Mouse (Mus musculus) adrenal gland, postnatal 36 days (tissue): ENCODE measurements around the gene Ankrd55. TPM values are rescaled to one million over a fixed set of nuclear protein-coding genes. Genes with fewer than 3 reads are reported as not detected.

Experiments used
- DNase-seq, 2 experiments: peaks; one replicate each; pipeline ENCODE4 v3.0.0; 2021; ENCODE audit warnings: mixed read lengths in 1 of 2
- total RNA-seq, 2 experiments: library from RNA; stranded (reverse); gene quantifications; 2 replicates each; pipeline ENCODE4 v1.2.3; 2021

Ankrd55 gene
- total RNA-seq, 2 experiments from 2014 or later, result 0.46 to 22.1 TPM

DNA sequence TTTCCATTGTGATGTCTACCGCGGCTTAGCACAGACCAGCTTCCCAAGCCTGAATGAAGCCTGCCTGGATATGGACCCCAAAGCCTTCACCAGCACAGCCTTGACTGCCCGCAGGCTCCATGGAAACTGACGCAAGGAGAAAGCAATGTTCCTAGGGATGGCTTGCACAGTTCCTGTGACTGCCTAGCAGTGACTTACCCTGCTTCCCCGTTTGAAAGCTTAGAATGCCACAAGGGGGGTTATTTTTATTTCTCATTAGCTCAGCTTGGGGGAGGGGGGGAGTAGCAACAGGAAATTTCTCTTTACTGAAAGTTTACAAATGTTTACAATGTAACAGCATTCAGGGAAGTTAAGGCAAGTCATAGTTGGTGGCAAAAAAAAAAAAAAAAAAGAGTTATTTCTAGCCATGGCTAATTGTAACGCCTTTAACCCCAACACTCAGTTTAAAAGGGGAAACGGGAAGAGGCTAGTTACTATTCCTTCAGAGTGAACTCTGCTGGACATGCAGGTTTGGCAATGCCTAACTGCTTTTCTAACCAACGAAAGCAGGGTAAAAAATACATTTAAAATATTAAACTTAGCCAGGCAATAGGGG, 56.1 kb downstream of the Ankrd55 start:
- no peak for DNase-seq

- no peak for DNase-seq
Measured at GRCm38 (mm10) chr13:112345542-112345941, 57.3 kb downstream of the Ankrd55 start.

GRCm38 (mm10) chr13:112346031-112346430, 57.8 kb downstream of the Ankrd55 start:
- DNase-seq, result no peak

DNA sequence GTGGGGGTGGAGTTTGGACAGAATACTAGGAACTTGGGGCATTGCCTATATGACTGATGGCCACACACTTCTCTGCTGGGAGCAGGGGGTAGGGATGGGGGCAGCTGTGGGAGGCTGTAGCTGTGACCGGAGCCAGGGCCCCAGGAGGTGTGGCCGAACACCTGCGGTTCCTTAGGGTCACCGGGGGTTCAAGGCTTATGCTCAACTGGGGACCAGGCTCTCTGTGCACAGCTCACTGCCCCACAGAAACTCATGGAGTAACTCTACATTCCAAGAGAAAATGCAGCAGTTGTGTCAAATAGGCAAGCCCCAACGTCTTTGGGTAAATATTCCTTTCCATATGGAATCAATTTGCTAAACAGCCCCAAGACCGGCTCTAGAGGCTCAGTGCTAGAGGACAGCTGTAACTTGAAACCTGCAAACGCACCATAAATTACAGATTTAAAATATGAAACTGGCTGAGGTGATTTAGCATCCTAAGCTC, 58.5 kb downstream of the Ankrd55 start:
- no peak for DNase-seq

DNA sequence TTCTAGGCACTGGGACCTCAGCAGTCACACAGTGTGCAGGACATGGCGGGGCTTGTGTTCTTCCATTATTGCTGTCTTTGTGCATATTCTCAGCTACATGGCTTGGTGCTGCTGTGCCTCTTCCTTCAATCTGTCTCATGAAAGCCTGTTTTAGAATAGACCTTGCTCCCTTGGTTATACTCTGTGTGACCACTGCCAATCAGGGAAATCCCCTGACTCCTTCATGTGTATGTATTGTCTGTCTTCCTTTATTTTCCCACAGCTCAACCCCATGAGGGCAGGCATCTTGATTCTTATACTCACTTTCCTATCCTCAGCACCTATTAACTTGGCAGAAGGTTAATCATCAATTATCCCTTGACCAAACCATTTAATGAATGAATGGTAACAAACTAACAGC, 60.0 kb downstream of the Ankrd55 start:
- no peak for DNase-seq

- peak; percentile 68 to 73 for DNase-seq
Measured at GRCm38 (mm10) chr13:112348896-112349484, 60.7 kb downstream of the Ankrd55 start.

- DNase-seq, result no peak
Measured at GRCm38 (mm10) chr13:112349500-112349899, 61.2 kb downstream of the Ankrd55 start.

DNA sequence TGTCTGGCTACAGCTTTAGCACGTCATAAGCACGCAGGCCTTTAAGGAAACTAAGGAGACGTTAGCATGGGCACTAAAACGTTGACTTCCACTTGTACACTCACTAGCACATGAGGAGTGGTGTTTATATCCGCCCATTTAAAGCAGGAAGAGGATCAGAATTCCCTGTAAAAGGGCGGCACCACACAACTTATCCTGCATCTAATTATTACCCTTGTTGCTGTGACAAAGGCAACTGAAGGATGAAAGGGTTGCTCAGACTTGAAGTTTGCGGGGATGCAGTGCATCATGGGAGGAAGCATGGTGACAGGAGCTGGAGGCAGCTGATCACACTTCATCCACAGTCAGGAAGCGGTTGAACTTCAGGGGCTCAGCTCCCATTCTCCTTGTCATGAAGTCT, 63.7 kb downstream of the Ankrd55 start:
- DNase-seq, result no peak

GRCm38 (mm10) chr13:112354109-112354867, 66.0 kb downstream of the Ankrd55 start:
- peak in 1 of 2 experiments; percentile 40 for DNase-seq

- no peak for DNase-seq
Measured at GRCm38 (mm10) chr13:112354958-112355357, 66.7 kb downstream of the Ankrd55 start.

GRCm38 (mm10) chr13:112355794-112356486, 67.7 kb downstream of the Ankrd55 start:
- DNase-seq, result no peak

- DNase-seq, result no peak
Measured at GRCm38 (mm10) chr13:112361575-112361974, 73.3 kb downstream of the Ankrd55 start.

DNA sequence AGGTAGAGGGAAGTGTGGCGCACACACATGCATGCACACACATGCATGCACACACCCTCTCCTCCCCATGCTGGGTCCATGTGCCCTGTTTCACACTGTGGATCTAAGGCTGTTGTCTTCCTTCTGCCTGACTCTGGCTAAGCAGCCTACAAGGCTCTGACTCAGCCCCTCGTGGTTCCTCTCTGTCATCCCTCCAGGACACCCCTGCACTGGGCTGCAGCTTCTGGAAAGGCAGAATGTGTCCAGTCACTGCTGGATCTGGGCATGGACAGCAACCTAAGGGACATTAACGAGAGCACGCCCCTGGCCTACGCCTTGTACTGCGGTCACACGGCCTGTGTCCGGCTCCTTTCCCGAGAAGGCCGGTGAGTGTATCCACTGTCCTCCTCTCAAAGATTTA, 75.0 kb downstream of the Ankrd55 start:
- peak; percentile 69 to 77 for DNase-seq

- DNase-seq, result no peak
Measured at GRCm38 (mm10) chr13:112363746-112364145, 75.5 kb downstream of the Ankrd55 start.

DNA sequence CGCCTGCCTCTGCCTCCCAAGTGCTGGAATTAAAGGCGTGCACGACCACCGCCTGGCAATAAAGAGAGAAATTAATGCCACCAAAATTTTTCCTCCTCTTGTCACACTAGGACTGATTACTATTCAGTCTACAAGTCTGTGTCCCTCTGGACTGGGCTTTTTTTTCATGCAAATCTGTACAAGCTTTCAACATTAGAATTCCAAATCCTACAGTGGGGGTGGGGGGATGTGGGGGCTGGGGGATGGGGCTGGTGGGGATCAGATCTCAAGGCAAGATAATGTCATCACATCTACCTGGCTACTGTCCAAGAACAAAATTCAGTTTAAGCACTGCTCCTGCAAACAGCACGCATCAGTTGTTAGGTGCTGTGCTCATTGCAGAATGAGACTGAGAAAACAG, 76.4 kb downstream of the Ankrd55 start:
- DNase-seq, result no peak

- DNase-seq, result no peak
Measured at GRCm38 (mm10) chr13:112365303-112365702, 77.1 kb downstream of the Ankrd55 start.

GRCm38 (mm10) chr13:112365762-112366161, 77.5 kb downstream of the Ankrd55 start:
- DNase-seq, result no peak

- DNase-seq, result no peak
Measured at GRCm38 (mm10) chr13:112366321-112367029, 78.2 kb downstream of the Ankrd55 start.

- DNase-seq, result peak; percentile 40 to 43
Measured at GRCm38 (mm10) chr13:112371729-112372128, 83.5 kb downstream of the Ankrd55 start.

- DNase-seq, result peak; percentile 51 to 56
Measured at GRCm38 (mm10) chr13:112375766-112376165, 87.5 kb downstream of the Ankrd55 start.

- no peak for DNase-seq
Measured at GRCm38 (mm10) chr13:112378782-112379305, 90.6 kb downstream of the Ankrd55 start.

DNA sequence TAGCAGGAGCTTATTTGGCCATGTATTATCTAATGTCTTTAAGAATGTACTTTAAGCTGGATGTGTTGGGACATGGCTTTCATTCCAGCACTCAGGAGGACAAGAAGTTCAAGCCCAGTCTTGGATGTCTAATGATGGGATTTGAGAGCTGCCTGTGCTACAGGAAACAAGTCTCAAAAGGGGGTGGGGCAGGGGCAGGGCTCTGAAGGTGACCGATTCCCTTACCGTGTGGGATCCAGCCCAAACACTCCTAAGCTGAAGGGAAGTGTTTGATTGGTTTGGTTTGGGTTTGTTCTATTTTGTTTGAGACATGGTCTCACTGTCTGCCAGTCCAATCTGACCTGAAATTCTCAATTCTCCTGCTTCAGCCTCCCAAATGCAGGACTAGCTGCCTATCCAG, 93.2 kb downstream of the Ankrd55 start:
- no peak for DNase-seq
